Mouse (Mus musculus): ENCODE results near the gene Tlcd2.

Gene Tlcd2

DNA sequence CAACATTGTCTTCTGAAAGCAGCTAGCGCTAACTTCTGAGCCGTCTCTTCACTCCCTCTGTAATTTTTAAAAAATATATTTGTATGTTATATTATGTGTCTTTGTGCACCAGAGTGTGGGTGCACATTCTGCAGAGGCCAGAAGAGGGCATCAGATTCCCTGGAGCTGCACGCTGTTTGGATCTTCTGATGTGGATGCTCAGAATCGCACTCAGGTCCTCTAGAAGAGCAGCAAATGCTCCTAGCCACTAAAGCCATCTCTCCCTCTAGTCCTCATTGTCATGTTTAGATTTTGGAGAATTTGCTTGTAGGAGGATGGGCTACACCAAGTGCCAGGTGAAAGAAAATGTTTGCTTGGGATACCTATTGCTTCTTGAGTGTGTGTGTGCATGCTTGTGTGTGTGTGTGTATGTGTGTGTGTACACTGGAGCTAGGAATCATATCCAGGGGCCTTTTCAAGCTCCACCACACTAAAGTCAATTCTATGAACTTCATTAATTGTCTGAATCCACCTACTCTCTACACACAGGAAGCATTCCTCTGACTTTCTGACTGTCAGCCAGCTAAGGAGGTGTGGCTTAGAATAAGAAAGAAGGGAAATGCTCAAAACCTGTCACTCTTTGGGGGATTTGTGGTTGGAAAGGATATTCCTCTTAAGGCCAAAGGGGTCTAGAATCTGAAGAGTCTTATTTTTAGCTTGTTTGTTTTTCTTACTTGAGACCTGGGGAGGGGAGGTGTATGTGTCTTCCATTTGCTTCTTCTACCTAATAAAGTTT, 5.4 kb downstream of the Tlcd2 start:
- in situ Hi-C loops (cut with MboI, MseI), result no loop called here

DNA sequence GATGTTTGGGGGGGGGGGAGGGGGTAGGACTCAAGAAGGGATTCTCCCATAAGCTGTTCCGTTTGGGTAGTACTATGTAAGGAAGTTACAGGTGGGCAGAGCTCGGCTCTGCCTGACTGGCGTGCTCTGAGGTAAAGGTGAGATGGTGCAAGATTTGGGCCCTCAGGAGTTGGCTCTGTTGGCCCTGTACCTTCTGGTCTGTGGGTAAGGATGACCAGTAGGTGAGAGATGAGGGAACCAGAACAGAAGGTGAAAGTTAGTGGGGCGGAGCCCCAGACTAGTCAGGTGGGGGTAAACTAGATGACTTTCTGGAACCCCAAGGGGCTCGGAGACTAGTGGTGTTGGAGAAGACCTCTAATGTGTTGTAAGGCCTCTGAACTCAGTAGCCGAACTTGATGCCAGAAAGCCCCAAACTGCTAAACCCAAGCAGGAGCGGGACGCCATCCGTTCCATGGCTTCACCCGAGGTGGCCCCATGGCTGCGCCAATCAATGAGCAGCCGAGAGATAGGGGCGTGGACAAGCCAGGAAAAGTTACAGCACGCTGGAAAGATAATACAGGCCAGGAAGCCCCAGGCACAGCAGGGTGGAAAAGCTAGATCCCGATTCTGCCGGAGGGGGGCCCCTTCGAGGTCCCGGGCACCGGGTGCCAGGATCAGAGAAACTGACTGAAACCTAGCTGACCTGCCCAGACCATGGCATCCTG, 6.1 kb downstream of the Tlcd2 start:
- in situ Hi-C loops (cut with MboI, MseI), result no loop called here

DNA sequence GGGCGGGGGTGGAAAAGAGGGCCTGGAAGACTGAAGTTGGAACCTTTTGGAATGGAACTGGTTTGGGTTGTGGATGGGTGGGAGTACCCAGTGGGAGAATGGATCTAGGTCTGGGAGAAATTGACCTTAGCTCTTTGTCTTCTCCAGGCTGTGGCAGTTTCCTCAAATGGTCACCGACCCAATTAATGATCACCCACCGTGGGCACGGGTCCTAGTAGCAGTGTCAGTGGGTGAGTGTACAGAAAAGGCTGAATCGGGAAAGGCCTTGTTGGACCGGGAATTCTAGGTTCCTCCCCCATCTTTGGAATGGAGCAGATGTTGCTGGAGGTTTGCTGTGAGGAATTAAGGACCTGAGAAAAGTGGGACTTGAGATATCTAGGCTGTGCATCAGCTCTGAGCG, 6.9 kb downstream of the Tlcd2 start:
- in situ Hi-C loops (cut with MboI, MseI), result no loop called here

DNA sequence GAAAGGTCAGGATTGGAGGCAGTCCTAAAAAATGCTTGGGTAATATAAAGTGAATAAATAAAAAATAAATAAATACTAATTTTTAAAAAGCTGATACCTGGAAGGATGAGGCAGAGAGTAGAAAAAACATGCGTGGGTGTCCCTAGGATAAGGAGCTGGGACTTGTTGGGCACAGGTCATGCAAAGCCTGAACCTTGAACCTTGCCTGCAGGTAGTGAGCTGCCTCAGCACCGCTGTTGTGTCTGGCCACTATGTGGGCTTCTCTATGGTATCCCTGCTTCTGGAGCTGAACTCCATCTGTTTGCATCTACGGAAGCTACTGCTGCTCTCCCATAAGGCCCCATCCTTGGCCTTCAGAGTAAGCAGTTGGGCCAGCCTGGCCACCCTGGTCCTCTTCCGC, 7.7 kb downstream of the Tlcd2 start:
- in situ Hi-C loops (cut with MboI, MseI), result no loop called here

DNA sequence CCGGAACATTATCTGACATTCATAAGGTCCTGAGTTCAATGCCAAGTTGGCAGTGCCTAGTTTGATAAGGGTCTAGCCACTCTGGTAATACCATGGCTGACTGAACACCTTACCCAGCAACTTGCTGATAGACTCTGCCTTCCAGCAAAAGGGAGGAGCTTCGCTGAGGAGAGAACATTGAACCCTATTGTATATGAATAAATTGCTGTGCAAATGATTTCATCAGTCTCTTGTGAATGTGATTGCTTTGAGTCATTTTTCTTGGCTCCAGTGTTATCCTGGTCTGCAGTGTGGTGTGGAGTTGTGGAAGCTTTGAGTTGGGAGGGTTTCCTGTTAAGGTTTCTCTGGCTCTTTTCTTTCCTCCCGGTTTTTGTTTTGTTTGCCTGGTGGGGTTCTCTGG, 9.2 kb downstream of the Tlcd2 start:
- in situ Hi-C loops (cut with MboI, MseI), result no loop called here

DNA sequence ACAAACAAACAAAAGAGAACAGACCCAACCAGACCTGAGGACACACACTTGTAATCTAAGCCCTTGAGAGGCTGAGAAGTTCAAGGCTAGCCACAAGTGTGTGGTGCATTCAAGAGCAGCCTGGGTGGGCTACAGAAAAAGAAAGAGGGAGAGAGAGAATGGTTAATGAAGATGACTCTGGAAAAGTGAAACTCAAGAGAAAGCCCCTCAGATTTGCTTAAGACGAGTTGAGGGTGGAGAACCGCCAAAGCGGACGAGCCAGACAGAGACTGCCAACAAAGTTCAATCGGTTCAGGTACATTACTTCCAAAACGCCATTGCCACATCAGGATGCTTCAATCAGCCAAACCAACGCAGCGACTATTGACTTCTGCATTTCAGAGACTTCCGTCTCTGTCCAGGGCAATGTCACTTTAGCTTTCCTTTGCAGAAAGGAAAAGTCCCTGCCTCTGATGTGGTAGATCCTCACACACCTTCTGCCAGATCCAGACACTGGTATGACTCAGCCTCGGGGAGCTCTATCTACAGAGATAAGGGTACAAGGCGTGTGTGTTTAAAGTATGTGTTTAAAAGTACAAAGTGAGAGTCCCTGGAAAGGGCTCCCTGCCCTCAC, 11.1 kb downstream of the Tlcd2 start:
- in situ Hi-C loops (cut with MboI, MseI), result no loop called here

DNA sequence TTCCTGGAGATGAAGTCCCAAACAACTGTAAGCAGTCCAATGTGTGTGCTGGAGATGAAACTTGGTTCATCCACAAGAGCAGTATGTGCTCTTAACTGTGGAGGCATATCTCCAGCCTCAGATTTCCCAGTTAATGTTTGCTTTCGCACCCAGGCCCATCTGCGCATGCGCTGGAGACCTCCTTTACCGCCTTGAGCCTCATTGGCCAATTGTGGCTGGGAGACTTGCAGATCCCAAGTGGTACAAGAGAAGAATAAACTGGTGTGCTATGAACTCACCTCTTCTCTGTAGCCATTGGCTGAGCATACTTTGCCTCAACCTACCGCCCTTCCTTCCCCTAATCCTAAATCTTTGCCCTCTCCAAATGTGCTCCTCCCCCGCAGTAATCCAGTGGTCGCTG, 11.9 kb downstream of the Tlcd2 start:
- in situ Hi-C loops (cut with MboI, MseI), result no loop called here

DNA sequence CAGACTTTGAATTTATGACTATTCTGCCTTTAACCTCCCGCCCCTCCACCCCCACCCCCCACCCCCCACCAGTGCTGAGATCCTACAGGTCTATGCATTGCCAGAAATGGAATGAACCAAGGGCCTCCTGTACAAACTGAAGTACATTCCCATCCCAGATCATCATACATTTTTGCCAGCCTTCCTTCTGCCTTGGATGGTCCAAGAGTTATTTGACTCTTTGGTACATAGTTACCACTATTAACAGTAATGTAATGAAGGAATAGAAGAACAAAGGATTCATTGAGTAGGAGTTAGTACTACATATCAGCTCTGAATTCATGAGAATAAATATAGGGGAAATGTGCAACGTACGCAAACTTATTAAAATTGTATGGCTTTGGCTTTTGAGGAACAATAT, 24.7 kb downstream of the Tlcd2 start:
- in situ Hi-C loops (cut with MboI, MseI), result no loop called here

DNA sequence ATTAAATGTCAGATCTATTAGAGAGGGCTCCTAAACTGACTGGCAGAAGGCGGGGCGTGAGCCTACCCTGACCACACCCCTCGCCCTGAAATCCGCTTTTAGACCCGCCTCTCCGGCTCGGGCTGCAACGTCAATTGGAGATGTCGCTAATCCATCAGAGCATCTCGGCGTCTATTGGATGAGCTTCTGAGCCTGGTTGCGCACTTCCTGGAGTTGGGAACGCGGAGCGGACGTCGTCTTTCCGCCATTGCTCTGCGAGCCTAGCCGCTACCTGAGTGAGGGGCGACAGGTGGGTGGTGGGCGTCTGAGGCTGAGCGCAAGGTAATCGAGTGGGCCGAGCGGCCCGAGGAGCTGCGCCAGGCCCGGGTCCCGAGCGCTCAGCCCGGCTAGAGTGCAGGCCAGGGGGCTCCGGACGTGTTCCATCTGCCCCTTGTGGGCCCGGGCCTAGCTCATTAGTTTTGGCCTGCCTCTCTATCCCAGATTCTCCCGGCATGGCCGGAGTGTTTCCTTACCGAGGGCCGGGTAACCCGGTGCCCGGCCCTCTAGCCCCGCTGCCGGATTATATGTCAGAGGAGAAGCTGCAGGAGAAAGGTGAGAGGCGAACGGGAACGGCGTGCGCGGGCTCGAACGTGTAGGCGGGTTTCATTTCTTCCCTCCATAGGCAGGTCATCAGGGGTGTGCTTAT, 25.2 kb downstream of the Tlcd2 start, which contains the start of gene Prpf8:
TSS of gene Prpf8 (plus strand) at position 216 of the 685 bp plus-strand sequence.
- in situ Hi-C loops (cut with MboI, MseI), result no loop called here

DNA sequence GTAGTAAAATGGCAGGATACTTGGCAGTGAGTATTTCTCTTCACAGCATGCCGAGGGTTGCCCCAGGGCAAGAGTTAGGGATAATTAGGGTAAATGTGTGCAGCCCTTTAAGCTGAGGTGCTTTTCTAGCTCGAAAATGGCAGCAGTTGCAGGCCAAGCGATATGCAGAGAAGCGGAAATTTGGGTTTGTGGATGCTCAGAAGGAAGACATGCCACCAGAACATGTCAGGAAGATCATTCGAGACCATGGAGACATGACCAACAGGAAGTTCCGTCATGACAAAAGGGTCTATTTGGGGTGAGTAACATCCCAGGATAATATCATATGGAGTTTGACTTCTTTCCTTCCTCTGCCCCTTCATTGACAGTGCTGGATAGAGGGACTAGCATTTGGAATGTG, 26.0 kb downstream of the Tlcd2 start:
- in situ Hi-C loops (cut with MboI, MseI), result no loop called here

DNA sequence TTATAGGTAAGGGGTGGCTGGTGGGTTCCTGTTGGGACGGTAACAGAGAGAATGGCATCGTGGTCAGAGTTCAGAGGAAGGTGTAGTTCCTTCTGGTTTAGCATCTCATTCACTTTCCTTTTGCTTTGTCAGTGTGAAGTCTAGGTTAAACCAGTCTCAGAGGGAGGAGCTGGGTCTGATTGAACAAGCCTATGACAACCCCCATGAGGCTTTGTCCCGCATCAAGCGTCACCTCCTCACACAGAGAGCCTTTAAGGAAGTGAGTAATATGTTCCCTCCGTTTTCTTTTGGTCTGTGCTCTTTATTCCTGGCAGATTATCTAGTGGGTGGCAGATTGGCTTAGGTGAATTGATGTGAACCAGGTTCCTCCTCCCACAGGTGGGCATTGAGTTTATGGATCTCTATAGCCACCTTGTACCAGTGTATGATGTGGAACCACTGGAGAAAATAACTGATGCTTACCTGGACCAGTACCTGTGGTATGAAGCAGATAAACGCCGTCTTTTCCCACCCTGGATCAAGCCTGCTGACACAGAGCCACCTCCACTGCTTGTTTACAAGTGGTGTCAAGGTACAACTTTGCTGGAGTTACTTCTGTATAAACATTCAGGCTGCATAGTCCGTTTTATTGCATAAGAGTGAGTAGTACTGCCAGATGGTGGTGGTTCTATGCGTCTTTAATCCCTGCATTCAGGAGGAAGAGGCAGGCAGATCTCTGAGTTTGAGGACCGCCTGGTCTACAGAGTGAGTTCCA, 33.0 kb downstream of the Tlcd2 start:
- in situ Hi-C loops (cut with MboI, MseI), result no loop called here

DNA sequence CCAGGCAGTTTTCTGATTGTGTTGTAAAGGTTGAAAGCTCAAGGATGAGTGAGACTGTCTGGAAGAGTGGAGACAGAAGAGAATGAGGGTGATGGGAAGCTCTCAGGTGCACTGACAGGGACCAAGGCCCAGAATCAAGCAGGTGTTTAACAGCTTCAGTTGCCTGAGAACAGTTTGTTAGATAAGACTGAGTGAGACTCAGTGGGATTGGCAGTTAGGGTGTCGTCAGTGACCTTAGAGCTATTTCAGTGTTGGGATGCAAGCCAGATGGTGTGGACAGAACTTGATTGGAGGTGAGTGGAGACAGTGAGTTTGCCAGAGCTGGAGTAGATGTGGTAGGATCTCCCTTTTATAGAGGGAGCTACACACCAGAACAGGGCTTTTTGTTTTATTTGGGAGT, 36.6 kb downstream of the Tlcd2 start:
- in situ Hi-C loops (cut with MboI, MseI), result no loop called here

DNA sequence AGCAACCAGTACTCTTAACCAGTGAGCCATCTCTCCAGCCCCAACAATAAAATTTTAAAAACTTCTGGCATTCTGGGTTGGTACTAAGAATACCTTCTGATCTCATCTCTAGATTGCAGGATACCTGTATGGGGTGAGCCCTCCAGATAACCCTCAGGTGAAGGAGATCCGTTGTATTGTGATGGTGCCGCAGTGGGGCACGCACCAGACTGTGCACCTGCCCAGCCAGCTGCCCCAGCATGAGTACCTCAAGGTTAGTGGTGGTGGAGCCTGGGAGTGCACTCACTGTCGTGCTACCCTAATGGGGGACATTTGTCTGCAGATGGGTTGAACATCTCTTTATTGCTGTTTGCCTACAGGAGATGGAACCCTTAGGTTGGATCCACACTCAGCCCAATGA, 46.6 kb downstream of the Tlcd2 start:
- in situ Hi-C loops (cut with MboI, MseI), result no loop called here

DNA sequence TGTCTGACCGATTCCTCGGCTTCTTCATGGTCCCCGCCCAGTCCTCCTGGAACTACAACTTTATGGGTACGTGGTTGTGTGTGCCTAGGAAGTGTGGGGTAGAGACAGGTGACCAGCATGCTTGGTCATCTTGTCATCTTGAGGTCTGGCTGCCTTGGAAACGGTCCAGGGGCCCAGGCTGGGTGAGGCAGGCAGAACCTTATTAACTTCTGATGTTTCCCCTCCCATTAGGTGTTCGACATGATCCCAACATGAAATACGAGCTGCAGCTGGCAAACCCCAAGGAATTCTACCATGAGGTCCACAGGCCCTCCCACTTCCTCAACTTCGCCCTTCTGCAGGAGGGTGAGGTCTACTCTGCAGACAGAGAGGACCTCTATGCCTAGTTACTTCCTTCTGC, 47.4 kb downstream of the Tlcd2 start:
- in situ Hi-C loops (cut with MboI, MseI), result no loop called here

DNA sequence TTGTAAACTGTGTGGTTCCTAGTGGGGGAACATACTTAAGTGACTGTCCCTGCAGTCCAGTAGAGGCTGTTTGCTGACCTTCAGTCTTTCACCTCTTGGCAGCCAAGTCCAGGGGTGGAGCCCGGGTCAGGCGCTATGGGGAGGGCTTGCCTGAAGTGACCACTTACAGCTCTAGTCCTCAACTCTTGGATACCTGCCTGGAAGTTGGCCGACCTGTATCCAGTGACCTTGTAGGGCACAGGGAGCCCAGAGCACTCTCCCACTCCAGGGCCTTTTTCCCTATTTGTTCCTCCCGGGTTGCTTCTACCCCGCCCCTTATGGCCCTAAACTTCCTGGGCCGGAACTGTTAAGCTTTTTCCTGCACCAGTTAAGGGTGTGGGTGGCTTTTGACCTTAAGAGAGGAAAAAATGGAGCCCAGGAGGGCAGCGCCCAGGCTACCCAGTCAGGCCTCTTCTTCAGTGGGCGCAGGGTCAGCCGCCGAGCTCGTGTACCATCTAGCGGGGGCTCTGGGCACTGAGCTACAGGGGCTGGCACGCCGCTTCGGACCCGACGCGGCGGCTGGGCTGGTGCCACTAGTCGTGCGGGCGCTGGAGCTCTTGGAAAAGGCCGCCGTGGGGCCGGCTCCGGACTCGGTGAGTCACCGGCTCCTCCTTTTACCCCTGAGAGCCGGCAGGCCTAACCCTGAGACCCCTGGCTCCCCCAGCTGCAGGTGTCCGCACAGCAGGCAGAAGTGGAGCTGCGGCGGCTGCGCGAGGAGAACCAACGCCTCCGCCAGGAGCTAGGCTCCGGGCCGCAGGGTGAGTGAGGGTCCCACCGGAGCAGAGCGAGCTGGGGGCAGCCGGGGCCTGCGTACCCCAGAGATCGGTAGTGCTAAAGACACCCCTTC, 48.5 kb downstream of the Tlcd2 start, which contains the start of gene Rilp:
TSS of gene Rilp (plus strand) at position 354 of the 886 bp plus-strand sequence.
- in situ Hi-C loops (cut with MboI, MseI), result no loop called here

DNA sequence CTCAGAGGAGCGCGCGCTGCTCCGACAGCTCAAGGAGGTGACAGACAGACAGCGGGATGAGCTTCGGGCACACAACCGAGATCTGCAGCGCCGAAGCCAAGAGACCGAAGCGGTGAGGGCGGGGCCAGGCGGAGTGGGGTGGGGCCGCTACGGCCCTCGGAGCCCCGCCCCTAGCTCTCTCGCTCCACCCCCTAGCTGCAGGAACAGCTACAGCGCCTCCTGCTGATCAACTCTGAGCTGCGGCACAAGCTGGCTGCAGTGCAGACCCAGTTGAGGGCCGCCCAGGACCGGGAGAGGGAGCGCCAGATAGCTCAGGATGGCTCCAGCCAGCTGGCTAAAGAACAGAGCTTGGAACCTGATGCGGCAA, 49.1 kb downstream of the Tlcd2 start:
- in situ Hi-C loops (cut with MboI, MseI), result no loop called here

DNA sequence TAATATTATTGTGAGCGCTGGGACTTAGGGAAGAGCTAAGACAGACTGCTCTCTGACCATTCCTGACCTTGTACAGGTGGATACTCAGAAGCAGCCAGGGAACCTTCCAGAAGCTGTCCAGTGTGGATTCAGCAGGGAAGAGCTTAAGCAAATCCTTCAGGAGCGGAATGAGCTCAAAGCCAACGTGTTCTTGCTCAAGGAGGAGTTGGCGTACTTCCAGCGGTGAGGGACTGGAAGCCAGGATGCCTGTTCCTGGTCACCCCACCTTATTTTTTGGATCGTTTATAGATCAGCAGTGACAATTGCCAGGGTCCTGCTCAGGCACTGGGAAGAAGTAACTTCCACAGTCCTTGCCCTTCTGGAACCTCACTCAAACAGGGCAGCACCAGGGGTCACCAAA, 49.7 kb downstream of the Tlcd2 start:
- in situ Hi-C loops (cut with MboI, MseI), result no loop called here

DNA sequence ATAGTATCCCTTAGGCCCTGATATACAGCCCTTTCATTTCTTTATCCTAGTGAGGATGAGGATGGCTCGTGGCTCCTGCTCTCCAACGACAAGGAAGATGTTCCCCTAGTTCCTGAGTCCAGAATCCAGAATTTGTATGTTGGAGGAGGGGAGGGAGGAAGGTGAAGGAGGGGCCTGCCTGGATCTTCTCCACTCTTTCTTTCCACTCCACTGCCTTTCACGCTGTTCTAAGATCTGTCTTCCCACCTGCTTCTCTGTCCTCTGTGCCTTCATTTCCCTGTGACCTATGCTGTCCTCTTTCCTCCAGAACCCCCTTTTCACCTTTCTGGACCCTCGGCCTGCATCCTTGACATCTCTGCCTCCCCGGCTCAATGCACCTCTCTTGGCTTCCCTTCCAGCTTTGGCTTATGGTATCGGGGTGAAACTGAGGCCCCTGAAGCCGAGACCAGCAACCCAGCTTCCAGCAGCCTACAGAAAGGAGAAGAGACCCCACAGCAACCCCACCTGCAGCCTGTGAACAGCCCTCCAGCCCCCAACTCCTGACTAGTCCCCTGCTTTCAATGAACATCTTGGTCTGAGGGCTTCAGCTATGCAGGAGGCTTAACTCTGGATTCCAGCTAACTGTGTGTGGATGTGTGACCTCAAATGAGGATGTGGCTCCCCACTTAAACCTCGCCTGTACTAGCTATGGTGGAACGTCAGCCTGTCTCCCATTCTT, 50.9 kb downstream of the Tlcd2 start:
- in situ Hi-C loops (cut with MboI, MseI), result no loop called here

DNA sequence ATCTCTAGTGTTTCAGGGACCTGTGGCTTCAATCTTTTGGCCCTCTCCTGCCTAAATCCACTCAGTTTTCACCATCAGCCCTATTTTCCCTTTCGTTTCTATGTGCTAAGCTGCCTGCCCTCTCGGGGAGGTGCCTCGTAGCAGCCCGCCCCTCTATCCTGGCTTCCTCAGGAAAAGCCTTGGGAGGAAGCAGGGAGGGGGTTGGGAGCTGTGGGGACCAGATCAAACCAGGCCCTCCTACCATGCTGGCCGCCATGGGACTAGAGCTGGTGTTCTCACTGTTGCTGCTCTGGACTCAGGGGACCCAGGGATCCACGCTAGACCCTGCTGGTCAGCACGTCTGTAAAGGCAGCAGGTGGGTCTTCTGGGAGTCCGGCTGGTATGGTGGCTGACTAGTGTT, 51.8 kb downstream of the Tlcd2 start, which contains the start of gene Scarf1:
TSS of gene Scarf1 (plus strand) at position 205 of the 400 bp plus-strand sequence.
- in situ Hi-C loops (cut with MboI, MseI), result no loop called here

DNA sequence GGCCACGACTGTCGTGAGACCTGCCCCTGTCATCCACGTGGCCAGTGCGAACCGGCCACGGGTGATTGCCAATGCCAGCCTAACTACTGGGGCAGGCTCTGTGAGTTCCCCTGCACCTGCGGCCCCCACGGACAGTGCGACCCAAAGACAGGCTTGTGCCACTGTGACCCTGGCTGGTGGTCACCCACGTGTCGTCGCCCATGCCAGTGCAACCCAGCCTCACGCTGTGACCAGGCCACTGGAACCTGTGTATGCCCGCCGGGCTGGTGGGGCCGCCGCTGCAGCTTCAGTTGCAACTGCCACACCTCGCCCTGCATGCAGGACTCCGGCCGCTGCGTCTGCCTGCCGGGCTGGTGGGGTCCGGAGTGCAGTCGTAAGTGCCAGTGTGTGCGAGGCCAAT, 53.7 kb downstream of the Tlcd2 start:
- in situ Hi-C loops (cut with MboI, MseI), result no loop called here
